Mouse (Mus musculus) erythroid progenitor cell, adult 5-6 weeks (primary cell): ENCODE results near the gene Ank3. TPM values are rescaled to one million over a fixed set of nuclear protein-coding genes. Genes with fewer than 3 reads are reported as not detected.

ENCODE experiments used
- ATAC-seq: replicated peaks from 2 replicates; pipeline ENCODE4 v1.8.0; 2016; ENCODE audit warnings: moderate number of reproducible peaks, mild to moderate bottlenecking, moderate TSS enrichment, inconsistent platforms; ENCODE audit not compliant: poor library complexity, low FRiP score, severe bottlenecking
- total RNA-seq, 2 experiments: library from RNA; stranded (forward) in 1 of 2; stranded (reverse) in 1 of 2; fragments of 150-400 nt in 1 of 2; fragments of 186-747, 209-891 nt in 1 of 2; gene quantifications; 2 replicates each; pipeline versions ENCODE4 v1.2.3 to v1.2.4; 2015 to 2017; ENCODE audit warnings: low replicate concordance in 2 of 2

Ank3 gene
- total RNA-seq, 2 experiments from 2014 or later, result not detected

DNA sequence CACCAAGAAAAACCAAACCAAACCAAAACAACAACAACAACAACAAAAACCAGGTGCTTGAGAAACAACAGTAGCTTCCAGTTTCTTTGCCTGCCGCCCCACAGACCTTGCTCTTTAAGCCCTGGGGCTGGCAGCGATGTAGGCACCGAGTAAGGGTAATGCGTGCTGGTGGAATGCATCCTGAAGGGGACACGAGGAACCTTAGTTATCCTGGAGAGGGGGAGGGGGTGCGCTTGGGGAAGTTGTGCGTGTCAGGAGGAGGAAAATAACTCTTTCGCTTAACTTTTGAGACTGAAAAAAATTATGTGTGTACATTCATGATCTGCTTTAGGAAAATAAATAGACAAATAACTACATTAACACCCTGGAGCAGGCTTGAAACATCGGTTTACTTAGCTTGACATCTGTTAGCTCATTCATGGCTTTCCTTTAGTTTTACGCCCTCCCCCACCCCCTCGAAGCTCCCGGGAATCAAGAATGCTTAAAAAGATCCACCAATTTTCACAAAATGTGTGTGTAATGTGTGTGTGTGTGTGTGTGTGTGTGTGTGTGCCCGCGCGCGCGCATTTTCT, 1.3 kb downstream of the Ank3 start:
- ATAC-seq, result no peak

DNA sequence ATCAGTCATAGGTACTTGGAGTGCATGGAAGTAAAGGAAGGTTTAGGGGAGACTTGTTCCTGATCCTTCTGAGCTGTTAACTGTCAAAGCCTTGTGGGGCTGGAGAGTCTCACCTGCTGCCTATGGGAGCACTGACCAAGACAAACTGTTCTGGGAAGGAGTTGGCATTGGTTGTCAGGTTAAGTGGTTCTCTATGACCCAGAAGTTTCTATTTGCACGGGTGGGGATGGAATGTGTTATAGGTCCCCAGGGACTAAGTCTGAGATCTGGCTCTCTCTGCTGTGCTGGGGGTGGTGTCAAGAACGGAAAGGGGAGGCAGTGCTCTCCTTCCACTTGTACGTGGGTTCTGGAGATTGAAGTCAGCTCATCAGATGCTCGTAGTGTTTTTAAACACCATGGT, 6.9 kb downstream of the Ank3 start:
- ATAC-seq, result no peak

DNA sequence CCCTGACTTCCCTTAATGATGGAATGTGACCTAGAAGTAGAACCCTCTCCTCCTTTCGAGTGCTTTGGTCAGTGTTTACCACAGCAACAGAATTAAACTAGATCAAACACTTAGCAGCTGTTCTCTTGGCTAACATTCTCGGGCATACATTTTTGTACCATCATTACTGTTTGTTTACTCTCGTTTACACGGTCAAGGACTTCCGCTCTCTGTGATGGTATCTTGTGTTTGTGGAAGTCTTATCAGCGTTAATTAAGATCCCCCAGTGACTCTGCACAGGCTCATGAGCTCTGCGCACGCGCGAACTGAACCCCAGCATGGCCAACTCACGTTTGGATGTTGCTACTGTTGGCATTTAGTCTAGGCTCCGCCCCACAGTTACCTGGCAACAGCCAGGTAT, 16.3 kb downstream of the Ank3 start:
- ATAC-seq, result no peak

DNA sequence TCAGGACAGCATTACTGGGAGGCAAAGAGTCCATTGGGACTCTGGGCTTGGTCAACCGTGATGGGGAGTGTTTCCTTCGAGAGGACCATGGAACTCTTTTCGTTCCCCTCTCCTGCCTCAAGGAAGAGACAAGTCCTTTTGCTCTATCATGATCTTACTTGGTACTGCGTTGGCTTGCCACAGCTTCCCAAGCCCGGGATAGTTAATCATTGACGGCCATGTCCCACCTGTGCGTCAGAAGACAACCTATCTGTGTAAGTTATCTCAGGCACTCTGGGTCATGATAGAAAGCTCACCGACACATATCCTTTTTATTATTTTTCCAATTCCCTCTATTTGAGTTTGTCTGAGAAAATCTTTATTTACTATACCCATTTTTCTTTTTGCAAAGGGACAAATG, 20.1 kb downstream of the Ank3 start:
- ATAC-seq, result no peak

DNA sequence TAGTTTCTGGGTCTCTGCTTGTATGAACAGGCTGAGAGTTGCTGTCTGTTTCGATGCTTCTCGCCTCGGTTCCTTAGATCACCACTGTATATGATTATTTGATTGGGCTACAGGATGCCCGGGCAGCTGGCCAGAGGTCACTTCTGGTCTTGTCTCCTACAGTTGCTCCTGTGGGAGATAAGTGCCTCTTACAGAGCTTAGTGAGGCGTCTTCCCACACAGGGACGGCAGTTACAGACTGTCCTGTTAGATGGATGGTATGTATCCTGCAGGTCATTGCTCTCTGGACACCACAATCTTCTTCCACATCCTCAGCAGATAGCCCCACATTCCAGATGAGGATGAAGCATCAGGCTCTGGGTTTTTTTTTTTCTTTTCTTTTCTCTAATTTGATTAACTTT, 21.7 kb downstream of the Ank3 start:
- no peak for ATAC-seq

DNA sequence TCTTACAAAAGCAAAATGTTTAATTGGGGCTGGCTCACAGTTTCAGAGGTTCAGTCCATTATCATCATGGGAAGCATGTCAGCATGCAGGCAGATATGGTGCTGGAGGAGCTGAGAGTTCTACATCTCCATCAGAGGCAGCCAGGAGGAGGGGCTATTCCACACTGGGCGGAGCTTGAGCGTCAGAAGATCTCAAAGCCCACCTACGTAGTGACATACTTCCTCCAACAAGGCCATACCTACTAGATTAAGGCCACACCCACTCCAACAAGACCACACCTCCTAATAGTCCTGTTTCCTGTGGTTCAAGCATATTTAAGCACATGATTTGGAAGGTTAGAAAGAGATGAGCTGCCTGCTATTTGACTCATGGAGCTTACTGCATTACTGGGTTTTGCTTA, 25.5 kb downstream of the Ank3 start:
- ATAC-seq, result no peak

DNA sequence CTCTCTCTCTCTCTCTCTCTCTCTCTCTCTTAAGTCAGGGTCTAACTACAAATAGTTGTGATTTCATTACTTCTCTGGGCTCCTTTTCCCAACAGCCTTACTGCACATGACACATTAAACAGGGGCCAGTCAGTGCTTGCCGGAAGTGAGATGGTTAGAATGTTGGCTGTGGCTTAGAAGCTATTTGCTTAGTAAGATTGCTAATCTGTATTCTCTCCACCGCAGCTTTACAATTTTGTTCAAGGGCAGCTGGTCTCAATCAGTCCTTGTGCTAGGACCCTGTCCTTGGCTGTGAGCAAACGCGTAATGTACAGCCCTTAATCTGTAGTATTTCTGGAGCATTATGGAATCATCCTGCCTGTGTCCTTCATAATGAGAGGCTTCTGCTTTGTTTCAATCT, 31.6 kb downstream of the Ank3 start:
- ATAC-seq, result no peak

DNA sequence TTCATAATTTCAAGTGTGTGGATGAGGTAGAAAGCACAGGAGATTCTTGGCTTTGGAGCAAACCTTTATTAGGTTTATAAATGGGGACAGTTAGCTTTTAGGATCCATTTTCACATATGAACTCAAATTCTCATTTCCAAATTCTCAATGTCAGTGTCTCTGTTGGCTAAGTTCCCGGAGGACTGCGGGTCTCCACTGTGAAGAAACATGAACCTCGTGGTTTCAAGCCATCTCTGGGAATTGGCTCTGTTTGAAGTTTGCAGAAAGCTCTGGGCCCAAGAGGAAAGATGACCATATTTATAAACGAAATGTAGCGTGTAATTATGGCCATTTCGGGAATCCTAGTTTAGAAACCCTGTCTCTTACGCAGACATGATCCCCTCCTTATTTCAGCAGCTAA, 32.5 kb downstream of the Ank3 start:
- ATAC-seq, result no peak

DNA sequence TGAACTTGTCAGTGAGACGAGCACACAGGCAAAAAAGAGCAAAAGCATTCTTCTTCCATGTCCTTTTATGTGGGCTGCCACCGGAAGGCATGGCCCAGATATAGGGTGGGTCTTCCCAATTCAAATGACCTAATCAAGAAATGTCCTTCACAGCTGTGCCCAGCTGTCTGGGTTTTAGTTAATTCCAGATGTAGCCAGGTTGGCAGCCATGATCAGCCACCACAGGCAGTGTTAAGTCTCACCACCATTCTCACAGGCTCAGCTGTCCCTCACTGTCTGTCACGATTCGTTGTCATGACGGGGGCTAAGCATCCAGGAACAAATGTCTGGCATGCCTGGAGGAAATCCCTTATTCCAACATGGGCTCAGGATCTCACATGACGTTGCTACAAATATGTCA, 36.6 kb downstream of the Ank3 start:
- ATAC-seq, result no peak

DNA sequence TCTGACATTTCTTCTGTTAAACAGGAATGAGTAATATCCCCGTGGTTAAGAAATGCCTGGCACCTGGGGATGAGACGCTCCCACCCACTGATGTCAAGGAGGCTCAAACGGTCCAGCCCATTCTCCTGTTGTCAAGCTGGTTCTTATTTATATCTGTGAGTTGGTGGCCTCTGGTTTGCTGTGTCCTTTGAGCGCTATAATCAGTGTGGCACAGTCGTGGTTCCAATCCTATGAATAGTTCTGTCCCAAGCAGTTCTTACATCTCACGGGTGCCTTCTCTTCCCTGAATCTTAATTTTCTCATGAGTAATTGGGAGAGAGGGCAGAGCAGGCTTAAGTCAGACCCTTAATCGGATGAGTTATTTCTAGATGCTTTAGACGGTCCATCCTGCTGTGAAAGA, 40.9 kb downstream of the Ank3 start:
- ATAC-seq, result no peak

DNA sequence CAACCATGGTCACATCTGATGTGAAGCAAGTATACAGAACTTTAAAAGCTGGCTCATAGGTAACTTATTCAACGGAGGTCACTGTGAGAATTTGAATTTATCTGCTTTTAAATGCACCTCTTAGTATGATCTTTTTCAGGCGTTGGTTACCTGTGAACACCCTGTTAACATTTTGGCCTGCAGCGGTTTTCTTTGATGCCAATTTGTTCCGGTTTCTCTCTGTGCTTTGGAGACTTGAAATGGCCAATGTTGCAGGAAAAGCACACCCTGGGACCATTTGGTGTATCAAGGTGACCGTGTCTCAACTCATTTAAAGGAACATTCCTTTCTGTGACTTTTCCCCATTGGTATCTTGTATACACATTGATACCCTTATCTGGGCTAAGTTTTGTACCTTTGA, 46.0 kb downstream of the Ank3 start:
- ATAC-seq, result no peak

DNA sequence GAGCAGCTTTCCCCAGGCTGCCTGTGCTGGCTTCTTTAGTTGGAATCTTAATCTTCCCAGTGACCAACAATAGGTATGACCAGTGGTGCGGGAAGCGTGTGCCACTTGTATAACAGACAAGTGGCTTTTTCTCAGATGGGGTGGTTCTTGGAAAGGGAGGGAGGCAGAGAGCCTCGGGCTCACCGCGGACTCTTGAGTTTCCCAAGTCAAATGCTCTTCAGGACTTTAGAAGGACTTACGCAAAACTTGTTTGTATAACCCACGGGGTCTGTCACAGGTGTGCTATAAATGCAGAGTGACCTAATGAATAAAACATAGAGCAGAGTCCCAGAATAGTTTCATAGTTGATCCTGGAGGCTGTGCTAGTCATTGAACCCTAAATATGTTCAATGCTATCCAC, 47.4 kb downstream of the Ank3 start:
- no peak for ATAC-seq

DNA sequence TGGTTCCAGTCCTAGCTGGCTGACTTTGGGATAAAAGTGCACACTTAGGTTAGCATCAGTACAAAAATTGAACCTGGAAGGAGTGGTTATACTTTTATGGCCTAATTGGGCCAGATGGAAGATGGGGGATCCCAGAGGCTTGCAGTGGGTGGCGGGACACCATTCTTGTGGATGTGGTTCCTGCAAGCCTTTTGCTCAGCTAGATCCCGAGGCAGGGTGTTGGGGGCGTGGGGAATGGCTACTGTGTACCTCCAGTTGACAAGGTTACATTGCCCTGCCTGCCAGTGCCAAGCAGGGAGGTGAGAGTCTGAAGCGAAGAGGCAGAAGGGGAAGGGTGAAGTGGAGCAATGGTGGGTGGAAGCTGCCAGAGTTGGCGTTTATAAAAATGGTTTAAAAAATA, 48.0 kb downstream of the Ank3 start:
- ATAC-seq, result no peak

DNA sequence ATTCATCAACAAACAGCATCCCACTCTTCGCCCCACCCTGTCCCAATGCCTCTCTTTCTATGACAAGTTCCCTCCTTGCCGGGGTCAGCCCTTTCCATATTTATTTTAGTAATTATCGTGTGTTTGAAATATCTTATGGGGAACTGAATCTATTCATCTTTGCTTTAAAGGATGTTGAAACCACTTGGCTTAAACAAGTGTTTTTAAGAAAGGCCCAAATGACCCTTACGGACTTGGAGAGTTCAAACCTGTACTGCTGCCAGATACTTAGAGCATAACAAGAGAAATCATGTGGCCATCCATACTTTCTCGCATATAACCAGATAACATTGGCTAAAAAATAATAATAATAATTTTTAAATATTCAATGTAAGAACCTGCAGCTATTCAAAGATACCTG, 48.7 kb downstream of the Ank3 start:
- no peak for ATAC-seq

DNA sequence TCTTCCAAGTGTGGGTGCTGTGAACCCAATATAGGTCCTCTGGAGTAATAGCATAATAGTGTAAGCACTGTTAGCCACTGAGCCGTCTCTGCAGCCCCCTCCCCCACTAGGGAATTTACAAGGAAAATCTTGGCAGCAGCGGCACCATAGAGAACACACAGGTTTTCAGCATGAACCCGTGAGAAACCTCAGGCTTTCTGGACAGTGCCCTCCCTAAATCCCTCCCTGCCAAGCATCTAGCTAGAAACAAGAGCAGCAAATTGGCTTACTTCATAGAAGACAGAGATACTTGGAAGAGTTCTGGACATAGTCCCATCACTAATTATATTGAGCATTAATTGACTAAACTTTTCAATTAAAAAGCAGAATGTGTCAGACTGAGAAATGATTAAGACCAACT, 49.6 kb downstream of the Ank3 start:
- ATAC-seq, result no peak

DNA sequence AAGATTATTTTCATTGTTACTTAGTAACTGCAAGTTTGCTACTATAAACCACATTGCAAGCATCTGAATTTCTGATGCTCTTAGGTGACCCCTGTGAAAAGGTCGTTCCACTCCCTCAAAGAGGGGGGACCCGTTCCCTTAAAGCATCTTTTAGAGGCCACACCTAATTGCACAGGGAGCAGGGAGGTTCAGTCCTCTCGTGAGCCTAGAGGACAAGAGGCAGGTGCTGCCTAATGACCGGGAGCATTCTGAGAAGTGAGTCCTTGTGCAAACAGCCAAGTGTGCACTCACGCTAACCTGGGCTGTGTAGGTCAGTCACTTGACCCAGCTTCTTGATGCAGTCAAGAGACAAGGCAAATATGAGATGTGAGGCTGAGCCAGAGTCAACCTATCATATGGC, 52.4 kb downstream of the Ank3 start:
- no peak for ATAC-seq

DNA sequence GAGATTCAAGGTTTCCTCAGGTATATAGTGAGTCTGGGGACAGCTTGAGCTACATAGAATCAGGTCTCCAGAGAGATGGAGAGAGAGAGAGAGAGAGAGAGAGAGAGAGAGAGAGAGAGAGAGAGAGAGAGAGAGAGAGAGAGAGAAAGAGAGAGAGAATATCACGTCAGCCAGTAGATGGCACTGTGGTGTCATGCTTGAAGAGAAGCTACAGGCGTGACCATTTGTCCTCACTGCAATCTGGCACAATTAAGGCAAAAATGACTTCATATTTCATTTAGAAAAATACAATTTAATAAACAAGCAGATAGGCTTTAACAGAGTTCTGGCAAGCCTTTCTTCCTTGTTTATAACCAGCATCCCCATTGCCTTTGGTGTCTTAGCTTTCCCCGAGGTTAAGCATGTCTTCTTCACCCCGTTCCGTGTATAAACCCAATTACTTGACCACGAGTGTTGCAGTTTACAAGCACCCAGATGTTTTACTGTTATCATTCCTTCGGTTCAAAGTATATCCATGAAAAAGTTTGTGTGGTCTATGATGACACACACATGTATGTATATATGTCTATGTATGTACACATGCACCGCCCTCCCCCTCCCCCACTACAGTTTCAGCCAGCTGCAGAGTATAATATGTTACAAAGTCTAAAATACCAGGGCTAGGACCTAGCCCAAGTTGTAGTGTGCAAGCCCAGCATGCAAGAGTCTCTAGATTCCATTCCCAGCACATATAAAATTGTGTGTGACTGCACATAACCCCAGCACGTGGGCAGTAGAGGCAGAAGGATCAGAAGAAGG, 53.8 kb downstream of the Ank3 start:
- ATAC-seq, result no peak

DNA sequence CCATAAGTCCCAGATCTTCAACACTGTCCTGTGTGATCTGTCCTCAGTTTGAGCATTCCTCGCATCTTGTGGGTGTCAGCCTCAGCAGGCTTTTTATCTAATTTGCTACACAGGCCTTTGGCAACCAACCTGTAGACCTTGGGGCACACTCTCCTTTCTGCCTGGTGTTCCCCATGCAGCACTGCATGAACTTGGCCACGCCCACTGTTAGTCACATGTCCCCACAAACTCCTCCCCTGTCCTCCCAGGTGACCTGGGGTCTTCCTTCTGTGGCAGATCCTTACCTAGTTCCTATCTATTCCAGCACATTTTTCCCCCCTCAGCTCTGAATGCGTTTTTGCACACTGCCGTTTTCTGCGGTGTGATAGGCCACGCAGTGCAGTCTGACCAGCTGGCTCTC, 55.0 kb downstream of the Ank3 start:
- ATAC-seq, result no peak

DNA sequence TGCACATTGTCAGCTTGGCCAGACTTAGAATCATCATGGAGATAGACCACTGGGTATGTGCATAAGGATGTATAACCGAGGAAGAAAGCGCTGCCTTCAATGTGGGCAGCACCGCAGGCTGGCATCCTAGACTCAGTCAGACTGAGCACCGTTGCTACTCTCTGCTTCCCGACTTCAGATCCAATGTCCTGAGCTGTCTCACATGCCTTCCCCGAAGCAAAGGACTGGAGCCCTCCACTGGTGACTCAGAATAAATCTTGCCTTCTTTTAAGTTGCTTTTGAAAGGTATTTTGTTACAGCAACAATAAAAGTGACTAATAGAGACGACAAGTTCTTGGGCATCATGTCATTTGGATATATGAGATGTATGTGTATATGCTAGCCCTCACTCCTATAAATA, 55.9 kb downstream of the Ank3 start:
- ATAC-seq, result no peak

DNA sequence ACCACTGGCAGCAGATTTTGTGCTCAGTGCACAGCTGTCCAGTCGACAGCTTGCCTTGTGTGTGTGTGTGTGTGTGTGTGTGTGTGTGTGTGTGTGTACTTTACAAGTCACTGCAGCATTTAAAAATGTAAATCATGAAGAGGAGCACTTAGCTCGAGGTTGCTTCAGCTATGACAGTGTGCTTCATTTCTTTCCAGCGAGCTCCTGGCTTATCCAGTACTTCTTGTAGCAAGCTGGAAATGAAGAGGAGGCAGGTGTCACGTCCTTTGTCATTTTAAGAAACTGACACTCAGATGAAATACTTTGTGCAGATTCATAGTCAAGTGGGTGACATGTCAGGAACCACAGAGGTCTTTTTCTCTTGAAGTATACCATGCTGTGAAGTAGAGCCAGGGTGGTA, 66.3 kb downstream of the Ank3 start:
- no peak for ATAC-seq

DNA sequence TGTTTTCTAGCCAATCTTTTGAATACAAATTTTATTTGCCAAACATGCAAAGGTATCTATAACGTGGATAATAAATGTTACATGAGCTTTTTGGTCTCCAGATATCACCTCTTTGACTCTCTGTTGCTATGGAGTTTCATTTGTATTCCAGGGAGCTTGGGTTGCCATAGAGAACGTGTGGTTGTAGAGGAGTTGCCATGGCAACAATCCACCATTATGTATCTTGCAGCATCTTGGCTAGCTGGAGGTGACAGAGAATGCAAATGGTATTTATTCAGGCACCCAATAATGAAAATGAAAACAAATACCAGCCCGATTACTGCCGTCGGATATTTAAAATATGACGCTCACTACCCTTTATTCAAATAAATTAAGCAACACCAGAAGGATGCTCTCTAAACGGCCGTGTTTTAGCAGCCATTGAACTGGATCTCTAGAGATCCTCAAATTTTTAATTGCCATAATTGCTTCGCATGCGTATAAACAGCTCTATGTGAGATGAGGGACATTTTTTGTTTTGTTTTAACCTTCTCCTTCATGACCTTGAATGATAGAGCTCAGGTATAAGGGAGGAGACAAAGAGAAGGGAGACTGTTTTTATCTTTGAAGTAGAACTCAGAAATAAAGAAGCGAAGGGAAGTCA, 67.1 kb downstream of the Ank3 start:
- ATAC-seq, result no peak

DNA sequence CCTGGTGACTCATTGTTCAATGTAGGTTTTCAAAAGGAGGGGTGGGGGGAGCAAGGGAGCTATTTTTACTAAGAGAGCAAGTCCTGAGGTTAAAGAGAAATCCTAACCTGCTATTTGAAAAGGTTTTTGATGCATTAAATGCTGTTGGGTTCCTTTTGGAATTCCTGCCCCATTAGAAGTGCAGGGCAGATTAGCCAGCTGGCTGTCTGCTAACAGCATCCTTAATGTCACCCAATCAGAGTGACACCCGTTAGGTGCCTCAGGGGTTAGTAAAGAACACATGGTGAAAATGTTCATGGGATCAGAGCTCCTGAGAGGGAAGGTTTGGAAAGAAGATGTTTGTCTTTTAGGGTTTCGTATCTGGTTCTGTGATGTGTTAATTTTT, 67.6 kb downstream of the Ank3 start:
- ATAC-seq, result no peak
